Mouse (Mus musculus) limb, embryonic 15.5 days (tissue): ENCODE measurements around the gene Qser1. TPM values are rescaled to one million over a fixed set of nuclear protein-coding genes. Genes with fewer than 3 reads are reported as not detected.
"Not testable (repeated sequence)": the region's sequence is repeated elsewhere in the genome, so short reads cannot be mapped to it uniquely, and the experiment has no call there.

Experiments used
- ATAC-seq: fragments of 200-750 bp; cut with Nextera tagmentation; 2 replicates; pipeline ENCODE4 v1.8.0; 2017; ENCODE audit warnings: low read depth, moderate TSS enrichment; ENCODE audit not compliant: insufficient number of reproducible peaks, low FRiP score, low TSS enrichment
- H3K27ac ChIP-seq: fragments of 300-500 bp; sonication (generic); 2 replicates; pipeline ENCODE4 v1.5.1; 2015; ENCODE audit warnings: moderate library complexity, mild to moderate bottlenecking, inconsistent platforms
- H3K27me3 ChIP-seq: fragments of 300-500 bp; sonication (generic); 2 replicates; pipeline ENCODE4 v1.6.1; 2015; ENCODE audit warnings: inconsistent platforms
- H3K36me3 ChIP-seq: fragments of 300-500 bp; sonication (generic); 2 replicates; pipeline ENCODE4 v1.6.1; 2015; ENCODE audit warnings: inconsistent platforms
- H3K4me1 ChIP-seq: fragments of 300-500 bp; sonication (generic); 2 replicates; pipeline ENCODE4 v1.6.1; 2015; ENCODE audit warnings: inconsistent platforms
- H3K4me2 ChIP-seq: fragments of 300-500 bp; sonication (generic); 2 replicates; pipeline ENCODE4 v1.6.1; 2015; ENCODE audit warnings: mild to moderate bottlenecking, inconsistent platforms
- H3K4me3 ChIP-seq: fragments of 300-500 bp; sonication (generic); 2 replicates; pipeline ENCODE4 v1.5.1; 2015; ENCODE audit warnings: mild to moderate bottlenecking, inconsistent platforms
- H3K9ac ChIP-seq: fragments of 300-500 bp; sonication (generic); 2 replicates; pipeline ENCODE4 v1.6.1; 2015; ENCODE audit warnings: inconsistent platforms
- H3K9me3 ChIP-seq: fragments of 300-500 bp; sonication (generic); 2 replicates; pipeline ENCODE4 v1.6.1; 2016; ENCODE audit warnings: inconsistent platforms
- WGBS: fragments of 180-500 bp; shearing (Covaris S2); methylation state at CpG from one replicate; pipeline ENCODE4 v1.1.7; 2015; 5-methylcytosine and 5-hydroxymethylcytosine counted together
- polyA plus RNA-seq: library from polyadenylated mRNA; unstranded; fragments of >200 nt; fragmentation: Nextera tagmentation; extraction: Ambion mirVana; gene quantifications from 2 replicates; pipeline ENCODE4 v1.2.1, GENCODE M21; 2015

The Qser1 gene
- polyA plus RNA-seq, 1 experiment from 2014 or later: 9.9 TPM

DNA sequence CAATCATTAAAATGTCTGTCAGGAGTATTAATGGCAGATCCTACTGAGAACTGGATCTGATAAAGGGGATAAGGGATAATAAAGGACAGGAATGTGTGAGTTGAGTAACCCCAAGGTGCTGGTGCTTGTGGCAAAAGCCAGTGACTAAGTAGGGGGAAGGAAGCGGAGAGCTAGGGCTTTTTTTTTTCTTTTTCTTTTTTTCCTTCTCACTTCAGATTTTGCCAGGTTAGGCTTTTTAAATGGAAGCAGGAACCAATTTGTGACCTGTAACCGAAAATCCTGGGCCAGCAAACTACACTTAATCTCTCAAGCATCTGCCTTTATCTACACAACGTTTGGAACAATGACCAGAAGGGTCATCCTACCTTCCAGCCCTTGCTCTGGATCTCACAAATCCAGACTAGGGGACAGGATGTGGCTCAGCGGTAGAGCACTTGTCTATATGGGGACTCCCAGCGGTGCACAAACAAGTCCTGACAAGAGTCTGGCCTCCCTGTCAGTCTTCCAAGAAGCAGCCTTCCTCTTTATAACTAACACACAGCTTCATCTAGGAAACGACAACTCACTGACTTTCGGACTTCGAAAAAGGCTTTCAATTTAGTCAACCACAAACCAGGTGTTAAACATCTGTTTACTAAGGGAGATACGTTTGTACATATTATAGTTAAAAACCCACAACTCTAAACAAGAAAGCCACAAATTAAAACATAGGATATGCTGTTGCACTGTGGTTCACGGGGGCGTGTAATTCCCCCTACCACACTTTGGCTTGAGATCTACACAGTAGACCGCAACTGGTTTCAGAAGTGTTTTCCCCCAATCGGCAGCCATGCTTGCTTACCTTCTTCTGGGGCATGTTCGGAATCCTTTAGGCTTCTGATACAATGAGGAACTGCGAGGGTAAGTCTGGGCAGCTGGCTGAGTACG lies 31.9 kb upstream of the Qser1 start:
- Histone ChIP-seq H3K9me3 (no peaks in the 10 kb centered on the region), H3K4me3 (peak overlapping the region; percentile 54), H3K36me3 (no peaks in the 10 kb centered on the region), H3K27me3 (no peaks in the 10 kb centered on the region; the same call in 1 of the 2 replicates), H3K9ac (no peak overlapping the region), H3K4me2 (peak overlapping the region; percentile 98), H3K4me1 (peaks cover 17% of the 10 kb centered on the region), H3K27ac (no peak overlapping the region)
- ATAC-seq: no peak
- WGBS: 22% methylated on average over 16 of the region's 16 CpGs

DNA sequence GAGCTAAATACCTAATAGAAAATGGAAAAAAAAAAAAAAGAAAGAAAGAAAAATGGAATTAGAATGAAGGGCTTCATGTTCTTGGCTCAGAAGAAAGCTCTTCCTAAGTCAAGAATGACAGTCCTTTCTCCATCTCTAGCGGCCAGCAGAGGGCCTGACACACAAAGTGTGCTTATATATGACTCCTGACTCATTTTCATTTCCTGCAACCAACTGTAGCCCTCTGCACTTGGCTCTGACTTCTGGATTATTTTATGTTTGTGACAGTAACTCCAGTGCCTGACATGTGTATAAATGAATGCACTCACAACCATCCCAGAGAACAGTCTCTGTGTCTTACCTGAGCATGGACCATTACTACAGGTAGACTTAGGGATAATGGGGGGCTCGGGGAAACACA lies 31.1 kb upstream of the Qser1 start:
- ATAC-seq: no peak
- Histone ChIP-seq H3K9me3 (no peaks in the 10 kb centered on the region), H3K27me3 (no peaks in the 10 kb centered on the region; the same call in 1 of the 2 replicates), H3K36me3 (no peaks in the 10 kb centered on the region), H3K4me3 (no peak overlapping the region), H3K9ac (no peak overlapping the region), H3K4me2 (no peak overlapping the region), H3K4me1 (peaks cover 17% of the 10 kb centered on the region), H3K27ac (no peak overlapping the region)
- 44% methylated on average over 2 of the region's 2 CpGs for WGBS

DNA sequence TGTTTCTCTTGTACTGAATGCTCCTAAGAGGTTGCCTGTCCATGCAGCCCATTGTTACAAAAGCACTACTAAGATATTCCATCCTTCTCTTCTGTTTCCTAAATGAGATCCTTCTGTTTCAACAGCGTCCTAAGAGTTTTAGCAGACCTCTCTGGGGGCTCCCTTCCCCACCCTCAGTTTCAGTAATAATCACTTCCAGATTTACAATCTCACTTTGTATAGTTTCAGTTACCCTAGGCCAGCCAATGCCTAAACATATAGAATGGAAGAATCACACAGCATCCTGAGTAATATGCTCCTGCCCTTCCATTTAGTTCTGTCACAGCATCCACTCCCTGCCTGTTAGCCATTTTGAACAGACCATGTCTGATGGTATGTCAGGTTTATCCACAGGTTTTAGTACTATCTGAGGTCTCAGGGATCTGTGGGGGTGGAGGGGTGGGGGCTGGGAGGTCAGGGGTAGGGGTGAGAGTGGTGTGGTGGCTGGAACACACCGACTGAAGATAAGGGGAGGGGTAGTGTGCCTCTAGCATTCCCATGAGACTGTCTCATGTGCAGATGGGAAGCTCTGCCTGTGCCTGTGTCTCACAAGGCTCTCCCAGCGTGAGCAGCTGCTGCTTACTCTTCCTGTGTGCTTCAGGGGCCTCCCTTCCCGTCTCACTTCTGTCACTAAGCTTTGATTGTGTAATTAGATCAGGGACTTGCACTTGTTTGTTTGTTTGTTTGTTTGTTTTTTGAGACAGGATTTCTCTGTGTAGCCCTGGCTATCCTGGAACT lies 30.3 kb upstream of the Qser1 start:
- no peak overlapping the region for H3K4me3 ChIP-seq
- no peaks in the 10 kb centered on the region; the same call in 1 of the 2 replicates for H3K27me3 ChIP-seq
- no peak for ATAC-seq
- no peak overlapping the region for H3K4me2 ChIP-seq
- 30% methylated on average over 4 of the region's 4 CpGs for WGBS
- H3K36me3 ChIP-seq: no peaks in the 10 kb centered on the region
- H3K4me1 ChIP-seq: peaks cover 17% of the 10 kb centered on the region
- H3K27ac ChIP-seq: no peak overlapping the region
- H3K9ac ChIP-seq: no peak overlapping the region
- no peaks in the 10 kb centered on the region for H3K9me3 ChIP-seq

DNA sequence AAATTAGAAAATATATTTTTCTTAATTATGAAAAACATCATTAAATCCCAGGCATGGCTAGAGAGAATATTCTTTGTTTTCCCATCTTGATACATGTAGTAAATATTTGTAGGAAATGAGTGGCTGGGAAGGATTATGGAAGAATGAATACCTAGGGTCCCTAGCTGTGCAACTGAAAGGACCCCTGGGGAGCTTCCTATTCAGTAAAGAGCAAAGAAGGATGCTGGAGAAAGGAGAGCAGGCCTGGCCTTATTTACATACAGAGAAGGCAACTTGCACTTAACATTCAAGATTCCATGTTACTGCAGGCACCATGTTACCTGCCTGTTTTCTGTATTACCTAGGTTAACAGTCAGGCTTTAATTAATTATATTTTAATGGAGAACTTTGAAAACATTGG lies 26.0 kb upstream of the Qser1 start:
- Histone ChIP-seq H3K4me2 (no peak overlapping the region), H3K9ac (no peak overlapping the region), H3K9me3 (no peaks in the 10 kb centered on the region), H3K4me1 (peaks cover 5% of the 10 kb centered on the region; the same call in 1 of the 2 replicates), H3K27ac (no peak overlapping the region), H3K4me3 (no peak overlapping the region), H3K27me3 (no peaks in the 10 kb centered on the region), H3K36me3 (no peaks in the 10 kb centered on the region)
- ATAC-seq: no peak

DNA sequence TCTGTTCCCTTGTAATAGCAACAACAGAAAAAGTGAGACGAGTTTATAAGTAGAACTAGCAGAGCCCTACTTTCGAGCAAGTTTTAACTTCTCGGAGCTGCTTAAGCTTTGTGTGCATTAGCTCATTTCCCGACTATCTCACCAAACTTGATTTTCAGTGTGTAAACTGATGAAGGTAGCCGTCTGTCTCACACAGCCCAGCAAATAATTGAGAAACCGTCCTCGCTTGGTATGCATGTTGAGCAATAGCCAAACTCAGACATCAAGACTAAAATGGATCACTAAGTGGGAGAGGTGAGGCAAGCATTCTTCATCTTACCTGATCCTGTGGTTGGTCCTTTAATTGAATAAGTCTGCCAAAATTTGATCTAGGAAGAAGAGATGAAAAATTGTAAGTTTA lies 25.2 kb upstream of the Qser1 start:
- Histone ChIP-seq H3K27ac (no peak overlapping the region), H3K36me3 (no peaks in the 10 kb centered on the region), H3K4me3 (no peak overlapping the region), H3K4me2 (no peak overlapping the region), H3K9ac (no peak overlapping the region), H3K9me3 (no peaks in the 10 kb centered on the region), H3K27me3 (no peaks in the 10 kb centered on the region), H3K4me1 (peaks cover 1% of the 10 kb centered on the region; the same call in 1 of the 2 replicates)
- ATAC-seq: no peak
- 64% methylated on average over 7 of the region's 7 CpGs for WGBS

DNA sequence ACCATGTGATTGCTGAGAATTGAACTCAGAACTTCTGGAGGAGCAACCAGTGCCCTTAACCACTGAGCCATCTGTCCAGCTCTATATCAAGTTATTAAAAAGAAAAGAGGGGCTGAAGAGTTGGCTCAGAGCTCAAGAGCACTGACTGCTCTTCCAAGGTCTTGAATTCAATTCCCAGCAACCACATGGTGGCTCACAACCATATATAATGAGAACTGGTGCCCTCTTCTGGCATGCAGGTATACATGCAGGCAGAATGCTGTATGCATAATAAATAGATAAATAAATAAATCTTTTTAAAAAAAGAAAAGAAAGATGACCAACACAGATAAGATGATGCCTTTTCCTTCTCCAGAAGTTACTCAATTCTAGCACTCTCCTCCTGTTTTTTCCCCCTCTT lies 24.4 kb upstream of the Qser1 start:
- H3K27ac ChIP-seq: no peak overlapping the region
- H3K4me3 ChIP-seq: no peak overlapping the region
- no peaks in the 10 kb centered on the region for H3K27me3 ChIP-seq
- no peaks in the 10 kb centered on the region for H3K4me1 ChIP-seq
- no peaks in the 10 kb centered on the region for H3K9me3 ChIP-seq
- H3K9ac ChIP-seq: no peak overlapping the region
- no peak for ATAC-seq
- no peaks in the 10 kb centered on the region for H3K36me3 ChIP-seq
- H3K4me2 ChIP-seq: no peak overlapping the region

DNA sequence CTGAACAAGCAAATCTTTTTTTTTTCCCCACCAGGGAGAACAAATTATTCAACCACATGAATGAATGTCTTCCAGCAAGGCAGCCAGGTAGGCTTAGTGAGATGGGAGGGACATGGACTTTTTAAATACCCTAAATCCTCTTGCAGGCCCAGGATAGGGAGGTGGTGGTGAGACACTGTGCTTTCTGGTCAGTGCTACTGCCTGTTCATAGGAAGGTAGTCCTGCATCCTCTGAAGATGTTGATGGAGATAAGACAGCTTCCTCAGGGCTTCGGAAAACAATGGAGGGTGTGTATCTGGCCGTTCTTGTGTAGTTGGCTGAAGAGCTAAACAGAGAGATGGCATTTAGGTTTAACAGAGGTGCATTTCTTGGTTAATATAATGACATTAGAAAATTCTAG lies 15.9 kb upstream of the Qser1 start:
- Histone ChIP-seq H3K36me3 (no peaks in the 10 kb centered on the region), H3K4me1 (no peaks in the 10 kb centered on the region), H3K4me2 (no peak overlapping the region), H3K9me3 (no peaks in the 10 kb centered on the region), H3K27me3 (no peaks in the 10 kb centered on the region), H3K4me3 (no peak overlapping the region), H3K9ac (no peak overlapping the region), H3K27ac (no peak overlapping the region)
- ATAC-seq: no peak
- WGBS: 81% methylated on average over 2 of the region's 2 CpGs

DNA sequence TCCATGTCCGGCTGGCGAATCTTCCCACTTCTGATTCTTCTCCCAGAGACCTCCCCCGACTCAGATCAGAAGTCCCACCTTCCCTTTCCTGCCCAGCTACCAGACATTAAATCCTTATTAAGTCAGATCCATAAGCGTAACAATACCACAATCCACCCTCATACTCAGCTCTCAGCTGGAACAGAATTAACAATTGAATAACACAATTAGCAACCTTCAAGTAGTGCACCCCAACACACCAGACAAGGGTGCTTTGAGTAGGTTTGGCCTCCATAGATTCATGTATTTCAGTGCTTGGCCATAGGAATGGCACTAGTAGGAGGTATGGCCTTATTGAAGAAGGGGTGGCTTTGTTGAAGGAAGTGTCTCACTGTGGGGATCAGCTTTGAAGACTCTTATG lies 9.6 kb upstream of the Qser1 start:
- no peaks in the 10 kb centered on the region for H3K4me1 ChIP-seq
- H3K27me3 ChIP-seq: no peaks in the 10 kb centered on the region
- ATAC-seq: no peak
- H3K27ac ChIP-seq: no peak overlapping the region
- H3K36me3 ChIP-seq: no peaks in the 10 kb centered on the region
- no peaks in the 10 kb centered on the region for H3K9me3 ChIP-seq
- no peak overlapping the region for H3K4me2 ChIP-seq
- WGBS: 90% methylated on average over 4 of the region's 4 CpGs
- no peak overlapping the region for H3K9ac ChIP-seq
- H3K4me3 ChIP-seq: no peak overlapping the region

DNA sequence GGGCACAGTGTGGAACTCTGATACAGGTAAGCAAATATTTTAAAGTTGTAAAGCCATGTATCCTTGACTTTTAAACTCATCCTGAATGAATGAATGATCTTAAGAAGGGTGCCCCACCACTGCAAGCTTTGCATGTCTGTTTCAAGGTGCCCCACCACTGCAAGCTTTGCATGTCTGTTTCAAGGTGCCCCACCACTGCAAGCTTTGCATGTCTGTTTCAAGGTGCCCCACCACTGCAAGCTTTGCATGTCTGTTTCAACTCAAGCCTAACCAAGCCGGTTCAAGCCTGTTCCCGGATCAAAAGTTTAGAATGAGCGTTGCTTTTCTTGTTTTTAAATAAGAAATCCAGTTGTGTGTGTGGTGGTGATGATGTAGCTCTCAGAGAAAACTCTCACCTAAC lies 2.2 kb upstream of the Qser1 start:
- H3K9me3 ChIP-seq, H3K4me3 ChIP-seq, H3K27me3 ChIP-seq, H3K36me3 ChIP-seq, H3K9ac ChIP-seq, H3K4me2 ChIP-seq, H3K27ac ChIP-seq, ATAC-seq: not testable (repeated sequence)
- WGBS: 89% methylated on average over 3 of the region's 3 CpGs
- H3K4me1 ChIP-seq: peaks cover 13% of the 10 kb centered on the region; the same call in 1 of the 2 replicates

DNA sequence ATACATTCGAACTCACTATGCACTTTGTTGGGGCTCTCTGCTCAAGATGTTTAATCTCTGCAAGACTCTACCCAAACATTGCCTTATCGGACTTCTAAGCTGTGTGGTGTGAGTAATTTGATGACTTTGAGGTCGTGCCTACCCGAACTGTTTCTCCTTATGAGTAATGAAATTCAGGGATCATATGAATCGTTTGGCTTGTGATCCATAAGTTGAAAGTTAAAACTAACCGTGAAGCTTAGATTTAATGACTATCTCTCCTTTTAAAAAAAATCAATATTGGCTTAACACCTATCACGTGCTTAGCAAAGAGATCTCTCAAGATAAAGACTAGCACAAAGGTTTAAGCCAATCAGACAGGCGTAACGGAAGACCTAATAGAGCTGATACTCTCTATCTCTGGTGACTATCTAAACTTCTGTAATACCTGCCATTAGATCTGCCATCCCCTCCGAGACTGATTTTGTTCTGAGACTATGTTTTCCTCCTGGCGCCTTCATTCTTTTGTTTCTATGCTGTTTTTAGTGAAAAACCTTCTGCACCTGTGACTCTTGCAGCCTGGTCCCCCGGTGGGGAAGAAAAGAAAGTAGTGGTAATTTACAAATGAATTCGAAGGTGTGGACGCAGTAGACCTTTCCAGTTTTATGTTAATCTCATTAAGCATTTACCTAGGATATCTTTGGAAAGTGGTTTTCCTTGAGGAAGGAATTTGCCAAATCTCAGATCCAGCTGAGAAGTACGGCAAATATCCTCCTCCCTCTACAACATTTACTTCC lies 1.2 kb upstream of the Qser1 start:
- Histone ChIP-seq H3K27ac (peak overlapping the region; percentile 97), H3K27me3 (no peaks in the 10 kb centered on the region), H3K9me3 (no peaks in the 10 kb centered on the region), H3K4me2 (peak overlapping the region; percentile 65), H3K36me3 (no peaks in the 10 kb centered on the region), H3K9ac (peak overlapping the region; percentile 97), H3K4me1 (peaks cover 13% of the 10 kb centered on the region; the same call in 1 of the 2 replicates), H3K4me3 (peak overlapping the region; percentile 92)
- no peak for ATAC-seq
- WGBS: 2% methylated on average over 15 of the region's 15 CpGs

DNA sequence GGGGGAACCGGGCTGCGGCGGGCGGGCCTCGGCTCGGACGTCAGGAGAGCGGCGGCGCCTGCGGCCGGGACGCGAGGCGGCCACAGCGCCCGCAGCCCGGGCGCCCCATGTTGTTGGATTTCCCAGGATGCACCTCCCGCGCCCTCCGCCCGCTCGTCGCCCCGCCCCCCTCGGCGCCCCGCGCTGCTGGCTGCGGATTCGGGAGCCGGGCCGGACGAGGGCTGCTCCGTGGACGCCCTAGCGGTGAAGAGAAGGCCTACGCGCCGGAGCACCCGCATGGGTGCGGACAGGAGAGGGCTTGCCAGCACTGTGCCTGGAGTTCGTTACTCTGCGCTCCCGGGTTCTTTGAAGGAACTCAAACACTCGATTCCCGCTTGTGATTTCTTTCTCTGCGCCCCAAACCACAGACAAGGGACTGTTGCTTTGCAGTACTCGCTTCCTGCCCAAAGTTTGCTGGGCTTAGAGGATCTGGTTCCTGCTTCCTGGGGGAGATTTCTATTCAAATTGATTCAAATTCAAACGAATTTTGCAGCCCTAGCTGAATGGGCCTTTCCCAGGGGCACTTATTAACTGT lies 393 bp upstream of the Qser1 start:
- ATAC-seq: peak; percentile 92

More for the DNA sequence above, 393 bp upstream of the Qser1 start:
- no peaks in the 10 kb centered on the region for H3K36me3 ChIP-seq
- H3K9ac ChIP-seq: peak overlapping the region; percentile 97
- H3K9me3 ChIP-seq: no peaks in the 10 kb centered on the region
- H3K4me2 ChIP-seq: peak overlapping the region; percentile 65
- H3K4me1 ChIP-seq: peaks cover 13% of the 10 kb centered on the region; the same call in 1 of the 2 replicates
- under 1% methylated on average over 36 of the region's 51 CpGs for WGBS
- H3K4me3 ChIP-seq: peak overlapping the region; percentile 92
- H3K27ac ChIP-seq: peak overlapping the region; percentile 97
- H3K27me3 ChIP-seq: no peaks in the 10 kb centered on the region
